Mouse (Mus musculus) spleen, adult 2 months (tissue): ENCODE results near the gene Nrip1. TPM values are rescaled to one million over a fixed set of nuclear protein-coding genes. Genes with fewer than 3 reads are reported as not detected.

Source experiments
- DNase-seq, 2 experiments: peaks; one replicate each; pipeline versions ENCODE4 v3.0.0 to v3.0.0-alpha.2; 2012 to 2021; ENCODE audit warnings: low spot score in 2 of 2, low read depth in 1 of 2
- H3K27ac ChIP-seq: fragments of 200-500 bp; 2 replicates; pipeline ENCODE4 v1.5.1; 2012; ENCODE audit warnings: low read length, inconsistent platforms; ENCODE audit not compliant: insufficient read depth
- H3K27me3 ChIP-seq: fragments of 200-500 bp; 2 replicates; pipeline ENCODE4 v1.6.1; 2012; ENCODE audit warnings: mild to moderate bottlenecking, moderate library complexity, low read length, inconsistent platforms; ENCODE audit not compliant: control insufficient read depth, insufficient read depth
- H3K36me3 ChIP-seq: fragments of 200-500 bp; 2 replicates; pipeline ENCODE4 v1.6.1; 2012; ENCODE audit warnings: mild to moderate bottlenecking, low read length, inconsistent platforms; ENCODE audit not compliant: control insufficient read depth, insufficient read depth
- H3K4me1 ChIP-seq: fragments of 200-500 bp; 2 replicates; pipeline ENCODE4 v1.6.1; 2011; ENCODE audit warnings: inconsistent platforms; ENCODE audit not compliant: control insufficient read depth, insufficient read depth, insufficient read length
- H3K4me3 ChIP-seq: fragments of 200-500 bp; 2 replicates; pipeline ENCODE4 v1.5.1; 2011; ENCODE audit warnings: mild to moderate bottlenecking, inconsistent platforms; ENCODE audit not compliant: insufficient read depth, insufficient read length; ENCODE audit errors: extremely low read depth
- CTCF ChIP-seq: fragments of 200-500 bp; IDR thresholded peaks from 2 replicates; pipeline ENCODE4 v1.5.1; 2011; ENCODE audit warnings: mild to moderate bottlenecking, inconsistent platforms; ENCODE audit not compliant: insufficient read depth, insufficient read length, insufficient replicate concordance; ENCODE audit errors: extremely low read depth
- POLR2A ChIP-seq: fragments of 200-500 bp; IDR thresholded peaks from 2 replicates; pipeline ENCODE4 v1.6.1; 2011; ENCODE audit warnings: low read depth, low read length, inconsistent platforms
- WGBS: fragments of 180-500 bp; shearing (Covaris S2); methylation state at CpG from one replicate; pipeline ENCODE4 v1.1.7; 2018; 5-methylcytosine and 5-hydroxymethylcytosine counted together
- polyA plus RNA-seq: library from polyadenylated mRNA; depleted of rRNA; stranded (reverse); fragments of >200 nt; gene quantifications from 2 replicates; pipeline ENCODE4 v1.2.3, GENCODE M21; 2012

Gene Nrip1
- polyA plus RNA-seq, 1 experiment: 4.5 TPM

DNA sequence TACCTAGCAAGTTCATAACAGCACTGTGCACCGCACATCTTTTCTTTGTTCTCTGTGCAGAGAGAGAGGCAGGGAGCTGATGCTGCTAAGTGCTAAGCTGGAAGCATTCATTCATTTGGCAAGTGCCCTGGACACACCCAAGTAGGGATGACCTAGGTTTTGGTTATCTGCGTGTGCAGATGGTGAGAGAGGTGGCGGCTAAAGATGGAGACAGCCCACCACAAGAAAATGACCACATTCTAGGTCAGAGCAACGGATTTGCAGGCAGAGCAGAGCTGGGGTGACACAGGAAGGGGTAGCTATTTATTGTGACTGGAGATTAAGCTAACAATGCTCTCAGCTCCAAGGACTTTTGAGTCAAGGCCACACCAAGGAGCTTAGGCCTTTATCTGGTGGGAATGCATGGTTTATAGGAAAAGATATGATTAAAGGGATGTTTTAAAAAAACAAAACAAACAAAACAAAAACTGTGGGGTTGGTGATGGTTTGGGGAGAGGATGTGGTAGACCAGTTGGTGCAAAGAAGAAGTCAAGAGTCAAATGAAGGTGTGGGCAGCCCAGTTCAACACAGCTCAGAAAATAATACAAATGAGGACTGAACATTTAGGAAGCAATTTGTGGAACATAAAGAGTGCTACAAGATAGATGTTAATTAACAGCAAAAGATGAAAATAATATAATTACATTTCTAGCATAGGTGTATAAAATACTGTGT is 49.9 kb downstream of the Nrip1 start:
- H3K4me3 ChIP-seq: no peak overlapping the region
- no peaks in the 10 kb centered on the region for H3K27me3 ChIP-seq
- no peaks in the 10 kb centered on the region for H3K36me3 ChIP-seq
- 48% methylated on average over 4 of the region's 4 CpGs for WGBS
- no peak for DNase-seq
- H3K4me1 ChIP-seq: peaks cover 11% of the 10 kb centered on the region; the same call in 1 of the 2 replicates
- 0 out of 2 replicates have a peak overlapping the region, but pooled peaks have one; percentile 21 for H3K27ac ChIP-seq
- no peak for TF ChIP-seq POLR2A
- no peak for TF ChIP-seq CTCF

DNA sequence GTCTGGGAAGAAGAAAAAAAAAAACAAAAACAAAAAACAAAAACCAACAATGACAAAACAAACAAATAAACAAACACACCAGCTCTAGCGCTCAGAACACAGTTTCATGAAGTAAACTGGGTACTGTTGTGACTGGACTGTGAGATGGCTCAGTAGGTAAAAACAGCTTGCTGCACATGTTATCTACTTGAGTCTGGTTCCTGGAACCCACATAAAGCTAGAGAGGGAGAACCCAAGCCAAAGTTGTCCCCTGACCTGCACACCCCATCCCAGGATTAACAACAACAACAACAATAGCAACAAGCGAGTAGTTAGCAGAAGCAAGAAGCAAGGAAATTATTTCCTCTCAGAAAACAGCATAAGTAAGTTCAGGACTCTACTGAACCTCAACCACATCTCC is 50.5 kb downstream of the Nrip1 start:
- Histone ChIP-seq H3K4me3 (no peak overlapping the region), H3K27ac (peak overlapping the region; percentile 2; the same call in 1 of the 2 replicates), H3K36me3 (no peaks in the 10 kb centered on the region), H3K4me1 (peaks cover 11% of the 10 kb centered on the region; the same call in 1 of the 2 replicates), H3K27me3 (no peaks in the 10 kb centered on the region)
- no peak for DNase-seq
- WGBS: 79% methylated on average over 2 of the region's 2 CpGs
- TF ChIP-seq CTCF: no peak
- no peak for TF ChIP-seq POLR2A

DNA sequence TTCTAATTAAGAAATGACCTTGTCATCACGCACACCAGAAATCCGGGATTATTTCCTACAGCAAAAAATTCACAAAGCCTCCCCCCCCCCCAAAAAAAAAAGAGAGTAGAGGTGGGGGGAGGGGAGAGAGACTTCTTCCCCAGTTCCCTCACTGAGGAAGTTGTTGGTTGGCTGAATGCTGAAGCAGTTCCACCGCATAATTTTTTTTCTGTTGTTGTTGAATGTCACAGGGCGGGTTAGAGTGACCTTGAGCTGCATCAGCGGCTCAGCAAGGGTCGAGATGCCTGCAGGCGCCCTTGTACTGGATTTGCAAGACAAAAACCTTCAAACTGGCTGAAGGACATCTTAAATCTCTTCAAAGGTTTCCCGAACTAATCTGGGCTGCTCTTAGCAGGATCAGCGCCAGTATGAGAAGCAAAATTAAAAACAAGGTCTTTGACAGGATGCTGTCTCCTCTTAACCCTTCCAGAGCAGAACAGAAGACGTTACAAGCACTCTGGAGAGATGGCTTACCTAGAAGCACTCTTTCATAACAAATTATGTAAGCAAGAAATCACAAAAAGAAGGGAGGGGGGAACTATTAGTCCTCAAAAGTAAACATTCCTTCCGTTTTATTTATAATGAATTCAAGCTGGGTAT is 52.0 kb downstream of the Nrip1 start:
- WGBS: 35% methylated on average over 11 of the region's 11 CpGs
- peaks cover 11% of the 10 kb centered on the region; the same call in 1 of the 2 replicates for H3K4me1 ChIP-seq
- H3K36me3 ChIP-seq: no peaks in the 10 kb centered on the region
- DNase-seq: no peak
- no peak overlapping the region for H3K4me3 ChIP-seq
- TF ChIP-seq POLR2A (no peak), CTCF (no peak)
- H3K27me3 ChIP-seq: no peaks in the 10 kb centered on the region
- H3K27ac ChIP-seq: peak overlapping the region; percentile 55; the same call in 1 of the 2 replicates

DNA sequence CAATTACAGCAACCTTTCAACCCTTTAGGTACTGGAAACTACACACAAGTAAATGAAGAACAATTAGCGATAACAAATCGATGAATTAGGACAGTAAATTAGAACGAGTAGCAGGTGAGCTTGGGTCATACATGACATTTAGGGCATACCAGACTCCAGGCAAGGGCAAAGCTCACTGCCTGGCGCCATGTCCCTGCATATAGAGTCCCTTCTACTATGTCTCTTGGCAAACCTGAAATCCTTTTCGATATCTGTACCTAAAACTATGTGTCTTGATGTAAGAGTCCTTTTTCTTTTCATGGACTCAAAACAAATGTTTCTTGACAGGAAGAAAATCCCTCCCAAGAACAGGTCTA is 53.5 kb downstream of the Nrip1 start:
- TF ChIP-seq CTCF: no peak
- no peak for TF ChIP-seq POLR2A
- Histone ChIP-seq H3K36me3 (no peaks in the 10 kb centered on the region), H3K4me3 (no peak overlapping the region), H3K27me3 (no peaks in the 10 kb centered on the region), H3K27ac (no peak overlapping the region), H3K4me1 (peaks cover 11% of the 10 kb centered on the region; the same call in 1 of the 2 replicates)
- 96% methylated on average over 5 of the region's 5 CpGs for WGBS
- no peak for DNase-seq

DNA sequence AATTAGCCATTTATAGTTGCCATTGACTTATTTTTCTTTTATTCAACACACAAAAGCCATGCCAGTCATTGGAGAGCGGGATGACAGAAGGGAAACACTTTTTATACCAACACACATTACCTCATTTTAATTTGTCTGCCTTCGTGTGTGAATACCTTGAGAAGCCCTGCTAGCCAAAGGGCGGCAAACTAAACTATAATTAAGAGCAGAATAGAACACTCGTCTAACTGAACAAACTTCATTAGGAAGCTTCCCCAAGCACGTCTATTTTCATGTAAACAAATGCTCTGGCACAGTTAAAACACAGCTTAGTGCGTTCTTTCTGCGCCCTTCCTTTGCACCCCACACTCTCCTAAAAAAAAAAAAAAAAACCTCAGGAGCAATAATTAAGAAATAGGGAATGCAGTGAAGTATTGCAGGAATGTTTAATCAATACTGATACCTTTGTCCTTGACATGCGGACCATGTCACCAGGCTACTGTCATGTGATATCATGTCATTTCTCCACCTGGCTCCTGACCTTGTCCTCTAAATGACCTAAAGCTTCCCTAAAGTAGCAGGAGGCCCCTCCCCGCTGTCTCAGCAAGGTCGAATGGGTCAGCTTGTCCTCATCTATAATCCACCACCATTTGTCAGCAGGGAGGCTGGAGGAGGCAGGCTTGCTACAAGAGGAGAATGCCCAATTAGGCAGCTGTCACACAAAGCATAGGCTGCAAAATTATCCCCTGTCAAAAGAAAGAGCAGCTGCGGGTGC is 54.1 kb downstream of the Nrip1 start:
- Histone ChIP-seq H3K36me3 (no peaks in the 10 kb centered on the region), H3K27me3 (no peaks in the 10 kb centered on the region), H3K4me3 (no peak overlapping the region), H3K4me1 (peaks cover 7% of the 10 kb centered on the region; the same call in 1 of the 2 replicates), H3K27ac (no peak overlapping the region)
- DNase-seq: no peak
- no peak for TF ChIP-seq POLR2A
- 91% methylated on average over 11 of the region's 11 CpGs for WGBS

DNA sequence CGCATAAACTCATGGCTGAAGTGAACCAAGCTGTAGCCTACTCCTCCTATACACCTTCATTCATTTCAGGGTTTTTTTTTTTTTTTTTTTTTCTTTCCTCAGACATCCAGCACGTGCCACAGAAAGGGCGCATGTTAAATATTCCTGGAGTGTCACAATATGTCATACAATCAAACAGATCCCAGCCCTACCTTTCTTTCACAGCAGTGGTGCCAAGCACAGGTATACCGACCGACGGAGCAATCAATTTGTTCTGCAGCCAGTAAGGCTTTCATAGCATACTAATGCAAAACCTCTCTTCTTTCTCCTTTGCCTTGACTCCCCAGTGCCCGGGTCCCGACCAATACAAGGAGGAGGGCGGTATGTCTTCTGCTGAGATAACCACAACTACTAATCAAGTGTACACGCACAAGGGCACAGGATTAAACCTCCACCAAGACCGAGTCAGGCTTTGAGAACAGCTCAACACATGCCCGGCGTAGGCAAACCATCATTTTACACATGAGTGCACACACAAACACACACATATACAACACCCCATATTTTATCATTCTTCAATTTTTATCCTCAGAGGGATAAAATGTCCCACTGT is 55.2 kb downstream of the Nrip1 start:
- H3K4me3 ChIP-seq: no peak overlapping the region
- TF ChIP-seq CTCF (no peak), POLR2A (no peak)
- 84% methylated on average over 13 of the region's 13 CpGs for WGBS
- DNase-seq: no peak
- H3K27ac ChIP-seq: no peak overlapping the region
- peaks cover 5% of the 10 kb centered on the region; the same call in 1 of the 2 replicates for H3K4me1 ChIP-seq
- no peaks in the 10 kb centered on the region for H3K27me3 ChIP-seq
- no peaks in the 10 kb centered on the region for H3K36me3 ChIP-seq
